Mouse (Mus musculus): ENCODE data around the gene Mcoln3. TPM values are rescaled to one million over a fixed set of nuclear protein-coding genes. Genes with fewer than 3 reads are reported as not detected.

The Mcoln3 gene
- polyA plus RNA-seq, 1 experiment from 2014 or later = 137 TPM

DNA sequence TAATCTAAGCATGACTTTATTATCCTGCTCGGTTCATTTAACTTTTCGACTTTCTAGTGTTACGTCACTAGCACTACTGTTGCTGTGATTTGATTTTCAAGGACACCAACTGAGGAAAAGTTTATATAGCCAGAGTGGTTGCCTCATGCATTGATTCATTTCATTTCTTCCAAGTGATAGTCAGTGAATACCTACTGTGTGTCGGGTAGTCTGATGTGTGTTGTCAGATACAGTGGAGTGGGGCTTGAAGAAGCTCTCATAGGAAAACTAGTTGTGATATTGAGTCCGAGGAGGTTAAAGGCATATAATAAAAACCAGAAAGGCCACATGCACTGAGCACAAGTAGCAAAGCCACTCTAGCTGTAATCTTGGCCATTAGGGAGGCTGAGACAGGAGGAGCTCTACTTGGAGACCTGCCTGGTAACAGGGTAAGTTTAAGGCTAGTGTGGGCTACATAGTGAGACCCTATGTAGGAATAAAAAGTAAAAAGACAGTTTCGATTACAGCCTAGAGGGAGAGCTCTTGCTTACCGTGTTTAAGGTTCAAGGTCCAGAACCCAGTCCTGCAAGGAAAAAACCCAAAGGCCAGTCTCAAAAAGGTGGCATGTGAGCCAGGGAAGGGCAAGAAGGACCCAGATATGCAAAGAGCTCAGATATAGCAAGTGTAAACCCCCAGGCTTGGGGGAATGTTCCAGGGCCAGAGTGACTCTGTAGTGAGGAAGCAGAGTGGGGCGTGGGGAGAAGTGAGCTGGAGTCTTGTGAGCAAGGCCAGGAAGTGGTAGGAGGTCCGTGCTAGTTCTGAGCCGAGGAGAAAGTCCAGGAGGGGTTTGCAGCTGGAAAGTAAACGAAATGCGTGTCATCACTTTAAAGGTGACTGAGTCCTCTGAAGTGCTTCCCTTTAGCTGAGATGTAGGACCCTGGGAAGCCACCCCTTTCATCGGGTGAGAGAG lies 38.7 kb downstream of the Mcoln3 start:
- H3K4me1 ChIP-seq (replicated peaks; ENCODE audit: control insufficient read depth, insufficient read depth, low read length) = peaks cover 6% of the 10 kb centered on the region; the same call in 1 of the 2 replicates
- ATAC-seq = peak; percentile 66
- H3K27ac ChIP-seq (ENCODE audit: low read depth, low read length) = peak overlapping the region; percentile 80
- no peak overlapping the region for H3K4me3 ChIP-seq (ENCODE audit: low read depth, low read length)
- H3K9ac ChIP-seq (ENCODE audit: low read depth, low read length) = no peak overlapping the region
- 38% methylated on average over 13 of the region's 13 CpGs for WGBS
- no peaks in the 10 kb centered on the region for H3K27me3 ChIP-seq (replicated peaks; ENCODE audit: control insufficient read depth, insufficient read depth, low read length)
- H3K4me2 ChIP-seq (replicated peaks; ENCODE audit: low read depth) = no peak overlapping the region
- no peaks in the 10 kb centered on the region for H3K9me3 ChIP-seq (ENCODE audit: control insufficient read depth)
- TF ChIP-seq CTCF (IDR thresholded peaks at IDR 0.05; ENCODE audit: low read depth) = no peak
- H3K36me3 ChIP-seq (ENCODE audit: control insufficient read depth, insufficient read depth) = no peaks in the 10 kb centered on the region

DNA sequence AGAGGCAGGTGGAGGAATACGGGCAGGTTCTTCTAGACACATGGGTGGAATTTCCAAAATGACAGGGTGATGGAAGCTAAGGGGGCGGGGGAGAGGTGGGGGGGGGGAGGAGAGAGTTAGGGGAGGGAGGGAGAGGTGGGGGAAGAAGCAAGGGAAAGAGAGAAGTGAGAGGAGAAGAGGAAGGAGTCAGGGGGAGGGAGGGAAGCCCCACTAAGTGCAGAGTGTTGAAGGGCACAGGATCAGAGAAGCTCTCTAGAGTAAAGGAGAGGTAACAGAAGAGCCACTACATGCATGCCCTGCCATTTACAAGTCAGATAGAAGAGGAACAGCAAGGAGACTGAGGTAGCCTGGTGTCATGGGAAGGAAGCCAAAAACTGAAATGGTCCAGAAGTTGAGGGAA lies 39.6 kb downstream of the Mcoln3 start:
- H3K27me3 ChIP-seq (replicated peaks; ENCODE audit: control insufficient read depth, insufficient read depth, low read length) = no peaks in the 10 kb centered on the region
- no peak overlapping the region for H3K9ac ChIP-seq (ENCODE audit: low read depth, low read length)
- no peak for ATAC-seq
- H3K9me3 ChIP-seq (ENCODE audit: control insufficient read depth) = no peaks in the 10 kb centered on the region
- H3K36me3 ChIP-seq (ENCODE audit: control insufficient read depth, insufficient read depth) = no peaks in the 10 kb centered on the region
- H3K4me1 ChIP-seq (replicated peaks; ENCODE audit: control insufficient read depth, insufficient read depth, low read length) = peaks cover 6% of the 10 kb centered on the region; the same call in 1 of the 2 replicates
- no peak overlapping the region for H3K27ac ChIP-seq (ENCODE audit: low read depth, low read length)
- no peak overlapping the region for H3K4me2 ChIP-seq (replicated peaks; ENCODE audit: low read depth)
- no peak for TF ChIP-seq CTCF (IDR thresholded peaks at IDR 0.05; ENCODE audit: low read depth)
- WGBS = 79% methylated on average over 2 of the region's 2 CpGs
- H3K4me3 ChIP-seq (ENCODE audit: low read depth, low read length) = no peak overlapping the region

- 41% methylated on average over 4 of the region's 4 CpGs for WGBS
- Histone ChIP-seq H3K27ac (ENCODE audit: low read depth, low read length) (no peak overlapping the region), H3K36me3 (ENCODE audit: control insufficient read depth, insufficient read depth) (no peaks in the 10 kb centered on the region), H3K9me3 (ENCODE audit: control insufficient read depth) (no peaks in the 10 kb centered on the region), H3K4me1 (replicated peaks; ENCODE audit: control insufficient read depth, insufficient read depth, low read length) (peaks cover 6% of the 10 kb centered on the region; the same call in 1 of the 2 replicates), H3K27me3 (replicated peaks; ENCODE audit: control insufficient read depth, insufficient read depth, low read length) (no peaks in the 10 kb centered on the region), H3K4me3 (ENCODE audit: low read depth, low read length) (no peak overlapping the region), H3K4me2 (replicated peaks; ENCODE audit: low read depth) (no peak overlapping the region), H3K9ac (ENCODE audit: low read depth, low read length) (no peak overlapping the region)
- ATAC-seq = no peak
- TF ChIP-seq CTCF (IDR thresholded peaks at IDR 0.05; ENCODE audit: low read depth) = no peak
Measured at GRCm38 (mm10) chr3:146158039-146158438, 40.8 kb downstream of the Mcoln3 start.

GRCm38 (mm10) chr3:146159360-146159759 lies 42.1 kb downstream of the Mcoln3 start:
- Histone ChIP-seq H3K9me3 (ENCODE audit: control insufficient read depth) (no peaks in the 10 kb centered on the region), H3K4me3 (ENCODE audit: low read depth, low read length) (no peak overlapping the region), H3K36me3 (ENCODE audit: control insufficient read depth, insufficient read depth) (no peaks in the 10 kb centered on the region), H3K4me2 (replicated peaks; ENCODE audit: low read depth) (no peak overlapping the region), H3K4me1 (replicated peaks; ENCODE audit: control insufficient read depth, insufficient read depth, low read length) (peaks cover 6% of the 10 kb centered on the region; the same call in 1 of the 2 replicates), H3K27ac (ENCODE audit: low read depth, low read length) (no peak overlapping the region), H3K27me3 (replicated peaks; ENCODE audit: control insufficient read depth, insufficient read depth, low read length) (no peaks in the 10 kb centered on the region), H3K9ac (ENCODE audit: low read depth, low read length) (no peak overlapping the region)
- no peak for ATAC-seq
- no peak for TF ChIP-seq CTCF (IDR thresholded peaks at IDR 0.05; ENCODE audit: low read depth)
- 93% methylated on average over 2 of the region's 2 CpGs for WGBS

DNA sequence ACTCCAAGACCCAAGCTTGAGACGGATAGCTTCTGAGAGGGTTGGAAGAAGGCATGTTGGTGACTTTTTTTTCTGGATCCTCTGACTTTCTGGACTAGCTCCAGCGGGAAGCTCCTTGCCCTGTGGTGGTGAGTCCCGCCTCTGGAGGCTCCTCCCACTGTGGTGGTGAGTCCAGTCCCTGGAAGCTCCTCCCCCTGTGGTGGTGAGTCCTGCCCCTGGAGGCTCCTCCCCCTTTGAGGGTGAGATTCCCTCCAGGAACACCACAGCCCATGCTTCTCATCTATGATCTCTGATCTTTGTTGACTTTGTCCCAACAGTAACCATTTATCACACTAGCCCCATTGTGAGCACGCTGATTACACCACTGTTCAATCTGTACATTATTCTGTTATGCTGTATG lies 44.9 kb downstream of the Mcoln3 start:
- no peaks in the 10 kb centered on the region for H3K4me1 ChIP-seq (replicated peaks; ENCODE audit: control insufficient read depth, insufficient read depth, low read length)
- no peak overlapping the region for H3K4me2 ChIP-seq (replicated peaks; ENCODE audit: low read depth)
- no peaks in the 10 kb centered on the region for H3K9me3 ChIP-seq (ENCODE audit: control insufficient read depth)
- no peaks in the 10 kb centered on the region for H3K27me3 ChIP-seq (replicated peaks; ENCODE audit: control insufficient read depth, insufficient read depth, low read length)
- H3K9ac ChIP-seq (ENCODE audit: low read depth, low read length) = no peak overlapping the region
- H3K4me3 ChIP-seq (ENCODE audit: low read depth, low read length) = no peak overlapping the region
- peak; percentile 94 for ATAC-seq
- 54% methylated on average over 4 of the region's 4 CpGs for WGBS
- peaks cover 5% of the 10 kb centered on the region; the same call in 1 of the 2 replicates for H3K36me3 ChIP-seq (ENCODE audit: control insufficient read depth, insufficient read depth)
- no peak for TF ChIP-seq CTCF (IDR thresholded peaks at IDR 0.05; ENCODE audit: low read depth)
- no peak overlapping the region for H3K27ac ChIP-seq (ENCODE audit: low read depth, low read length)

- H3K4me3 ChIP-seq (ENCODE audit: low read depth, low read length) = no peak overlapping the region
- no peaks in the 10 kb centered on the region for H3K4me1 ChIP-seq (replicated peaks; ENCODE audit: control insufficient read depth, insufficient read depth, low read length)
- no peaks in the 10 kb centered on the region for H3K27me3 ChIP-seq (replicated peaks; ENCODE audit: control insufficient read depth, insufficient read depth, low read length)
- H3K9me3 ChIP-seq (ENCODE audit: control insufficient read depth) = no peaks in the 10 kb centered on the region
- peaks cover 5% of the 10 kb centered on the region; the same call in 1 of the 2 replicates for H3K36me3 ChIP-seq (ENCODE audit: control insufficient read depth, insufficient read depth)
- TF ChIP-seq CTCF (IDR thresholded peaks at IDR 0.05; ENCODE audit: low read depth) = no peak
- ATAC-seq = peak; percentile 70; the same call in 1 of the 2 replicates
- H3K27ac ChIP-seq (ENCODE audit: low read depth, low read length) = 0 out of 2 replicates have a peak overlapping the region, but pooled peaks have one; percentile 15
- 82% methylated on average over 4 of the region's 4 CpGs for WGBS
- H3K4me2 ChIP-seq (replicated peaks; ENCODE audit: low read depth) = no peak overlapping the region
- H3K9ac ChIP-seq (ENCODE audit: low read depth, low read length) = no peak overlapping the region
Measured at GRCm38 (mm10) chr3:146169356-146169755, 52.1 kb downstream of the Mcoln3 start.
